Mouse (Mus musculus) cortical plate, adult 2 months (tissue): Measurements from ENCODE around the gene Plcb2. TPM values are rescaled to one million over a fixed set of nuclear protein-coding genes. Genes with fewer than 3 reads are reported as not detected.

Source experiments
- H3K27ac ChIP-seq: fragments of 200-500 bp; 2 replicates; pipeline ENCODE4 v1.5.1; 2012; ENCODE audit warnings: low read length, control low read depth, inconsistent platforms; ENCODE audit not compliant: insufficient read depth
- H3K4me1 ChIP-seq: fragments of 200-500 bp; 2 replicates; pipeline ENCODE4 v1.6.1; 2011; ENCODE audit warnings: low read length; ENCODE audit not compliant: control insufficient read depth, insufficient read depth
- H3K4me3 ChIP-seq: fragments of 200-500 bp; 2 replicates; pipeline ENCODE4 v1.5.1; 2011; ENCODE audit warnings: mild to moderate bottlenecking, low read length, control low read depth; ENCODE audit not compliant: insufficient read depth
- CTCF ChIP-seq: fragments of 200-500 bp; IDR thresholded peaks from 2 replicates; pipeline ENCODE4 v1.5.1; 2011; ENCODE audit warnings: mild to moderate bottlenecking, control low read depth, low read length; ENCODE audit not compliant: insufficient read depth; ENCODE audit errors: extremely low read depth
- POLR2A ChIP-seq: fragments of 200-500 bp; IDR thresholded peaks from 2 replicates; pipeline ENCODE4 v1.6.1; 2011; ENCODE audit warnings: mild to moderate bottlenecking, low read length, control low read depth; ENCODE audit not compliant: insufficient read depth; ENCODE audit errors: extremely low read depth
- polyA plus RNA-seq: library from polyadenylated mRNA; depleted of rRNA; stranded (reverse); fragments of >200 nt; gene quantifications from 2 replicates; pipeline ENCODE4 v1.2.3, GENCODE M21; 2012

Gene Plcb2
- polyA plus RNA-seq, 1 experiment: 2.9 TPM

GRCm38 (mm10) chr2:118723693-118724486, 4.3 kb downstream of the Plcb2 start:
- H3K27ac ChIP-seq: no peak overlapping the region
- no peak overlapping the region for H3K4me3 ChIP-seq
- H3K4me1 ChIP-seq: no peaks in the 10 kb centered on the region
- TF ChIP-seq CTCF (no peak), POLR2A (no peak)

- H3K4me1 ChIP-seq: peaks cover 6% of the 10 kb centered on the region
- no peak overlapping the region for H3K4me3 ChIP-seq
- no peak overlapping the region for H3K27ac ChIP-seq
- no peak for TF ChIP-seq CTCF
- TF ChIP-seq POLR2A: no peak
Observed at GRCm38 (mm10) chr2:118716677-118717076, 11.6 kb downstream of the Plcb2 start.

GRCm38 (mm10) chr2:118714230-118714629, 14.0 kb downstream of the Plcb2 start:
- H3K4me3 ChIP-seq: no peak overlapping the region
- H3K4me1 ChIP-seq: peaks cover 6% of the 10 kb centered on the region
- TF ChIP-seq POLR2A: peak; percentile 60; the same call in 1 of the 2 replicates
- no peak for TF ChIP-seq CTCF
- peak overlapping the region; percentile 87 for H3K27ac ChIP-seq

GRCm38 (mm10) chr2:118713631-118714030, 14.6 kb downstream of the Plcb2 start:
- H3K27ac ChIP-seq: 0 out of 2 replicates have a peak overlapping the region, but pooled peaks have one; percentile 14
- no peak for TF ChIP-seq POLR2A
- no peak for TF ChIP-seq CTCF
- no peak overlapping the region for H3K4me3 ChIP-seq
- H3K4me1 ChIP-seq: peaks cover 6% of the 10 kb centered on the region

GRCm38 (mm10) chr2:118711038-118711494, 17.2 kb downstream of the Plcb2 start:
- TF ChIP-seq CTCF: no peak
- no peak for TF ChIP-seq POLR2A
- peaks cover 6% of the 10 kb centered on the region for H3K4me1 ChIP-seq
- H3K4me3 ChIP-seq: peak overlapping the region; percentile 13
- no peak overlapping the region for H3K27ac ChIP-seq

GRCm38 (mm10) chr2:118709655-118710221, 18.5 kb downstream of the Plcb2 start:
- no peak overlapping the region for H3K4me3 ChIP-seq
- peaks cover 9% of the 10 kb centered on the region for H3K4me1 ChIP-seq
- no peak for TF ChIP-seq CTCF
- TF ChIP-seq POLR2A: no peak
- no peak overlapping the region for H3K27ac ChIP-seq

- Histone ChIP-seq H3K4me1 (peaks cover 6% of the 10 kb centered on the region), H3K4me3 (no peak overlapping the region), H3K27ac (no peak overlapping the region)
- TF ChIP-seq POLR2A (no peak), CTCF (no peak)
Observed at GRCm38 (mm10) chr2:118708472-118708871, 19.8 kb downstream of the Plcb2 start.

GRCm38 (mm10) chr2:118706436-118706835, 21.8 kb downstream of the Plcb2 start:
- H3K27ac ChIP-seq: no peak overlapping the region
- no peak overlapping the region for H3K4me3 ChIP-seq
- TF ChIP-seq CTCF (no peak), POLR2A (0 out of 2 replicates have a peak, but pooled peaks have one; percentile 10)
- peaks cover 3% of the 10 kb centered on the region for H3K4me1 ChIP-seq

- peak within 1 kb of the TSS; percentile 64 for H3K4me3 ChIP-seq
- peaks cover 3% of the 10 kb centered on the region for H3K4me1 ChIP-seq
- H3K27ac ChIP-seq: peak within 1 kb of the TSS; percentile 80
- no peak for TF ChIP-seq POLR2A
- TF ChIP-seq CTCF: no peak
Observed at GRCm38 (mm10) chr2:118703913-118704730, 24.1 kb downstream of the Plcb2 start, which contains the start of gene Ankrd63. Ankrd63 (minus strand) TSS chr2:118703963.
